Mouse (Mus musculus) embryonic facial prominence, embryonic 12.5 days (tissue): ENCODE measurements around the gene Cacng5. TPM values are rescaled to one million over a fixed set of nuclear protein-coding genes. Genes with fewer than 3 reads are reported as not detected.

Experiments used
- polyA plus RNA-seq: library from polyadenylated mRNA; unstranded; fragments of >200 nt; fragmentation: Nextera tagmentation; extraction: Ambion mirVana; gene quantifications from 2 replicates; pipeline ENCODE4 v1.2.1, GENCODE M21; 2016

Gene Cacng5
- polyA plus RNA-seq, 1 experiment from 2014 or later, result 0.64 TPM

Other genes starting within 250 kb of the Cacng5 start
- gene Cacng1, start 198.5 kb downstream of the Cacng5 start, polyA plus RNA-seq, result 1.3 and 2.1 TPM in 2 replicates
- 7.1 and 8.3 TPM in 2 replicates for gene Cacng4, start 120.5 kb downstream of the Cacng5 start, polyA plus RNA-seq